Mouse (Mus musculus) macrophage (primary cell): ENCODE data around the gene Pnliprp1. TPM values are rescaled to one million over a fixed set of nuclear protein-coding genes. Genes with fewer than 3 reads are reported as not detected.

Experiments used
- H3K27ac ChIP-seq: fragments of 350-480 bp; formaldehyde crosslinking; 2 replicates; pipeline ENCODE4 v1.9.0; 2021
- H3K36me3 ChIP-seq: fragments of 350-480 bp; formaldehyde crosslinking; 2 replicates; pipeline ENCODE4 v1.9.0; 2021; ENCODE audit errors: inconsistent target
- H3K4me3 ChIP-seq: fragments of 350-480 bp; formaldehyde crosslinking; 2 replicates; pipeline ENCODE4 v1.9.0; 2021; ENCODE audit errors: inconsistent target
- H3K79me2 ChIP-seq: fragments of 350-480 bp; formaldehyde crosslinking; 2 replicates; pipeline ENCODE4 v1.9.0; 2021; ENCODE audit errors: inconsistent target
- WGBS: methylation state at CpG from one replicate; pipeline ENCODE4 v1.1.7; 2026; ENCODE audit warnings: inconsistent platforms; ENCODE audit not compliant: missing documents; 5-methylcytosine and 5-hydroxymethylcytosine counted together
- polyA plus RNA-seq: library from polyadenylated mRNA; stranded (reverse); fragments of 250-400 nt; gene quantifications from 3 replicates; pipeline ENCODE4 v1.2.4, GENCODE M21; 2018; ENCODE audit warnings: inconsistent platforms

The Pnliprp1 gene
- polyA plus RNA-seq, 1 experiment from 2014 or later, result not detected

DNA sequence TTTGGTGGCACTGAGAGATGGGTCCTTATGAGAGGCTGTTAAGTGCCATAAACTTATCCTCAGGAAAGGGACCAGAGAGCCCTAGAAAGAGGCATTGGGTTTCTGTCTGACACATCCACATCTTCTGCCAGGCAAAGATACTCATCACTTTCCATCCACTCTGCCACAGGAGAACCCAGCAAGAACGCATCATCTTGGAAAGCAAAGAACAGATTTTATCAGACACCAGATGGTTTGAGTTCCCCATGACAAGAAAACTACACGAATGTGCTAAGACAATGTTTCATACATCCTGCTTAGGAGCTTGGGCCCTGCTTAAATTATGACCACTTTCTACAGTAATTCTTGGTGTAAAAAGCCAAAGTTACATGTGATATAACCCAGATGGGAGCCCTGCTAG, 22.1 kb downstream of the Pnliprp1 start:
- WGBS, result 80% methylated on average over 2 of the region's 2 CpGs
- Histone ChIP-seq H3K79me2 (no peaks in the 10 kb centered on the region), H3K27ac (no peak overlapping the region), H3K4me3 (no peak overlapping the region), H3K36me3 (no peaks in the 10 kb centered on the region)

DNA sequence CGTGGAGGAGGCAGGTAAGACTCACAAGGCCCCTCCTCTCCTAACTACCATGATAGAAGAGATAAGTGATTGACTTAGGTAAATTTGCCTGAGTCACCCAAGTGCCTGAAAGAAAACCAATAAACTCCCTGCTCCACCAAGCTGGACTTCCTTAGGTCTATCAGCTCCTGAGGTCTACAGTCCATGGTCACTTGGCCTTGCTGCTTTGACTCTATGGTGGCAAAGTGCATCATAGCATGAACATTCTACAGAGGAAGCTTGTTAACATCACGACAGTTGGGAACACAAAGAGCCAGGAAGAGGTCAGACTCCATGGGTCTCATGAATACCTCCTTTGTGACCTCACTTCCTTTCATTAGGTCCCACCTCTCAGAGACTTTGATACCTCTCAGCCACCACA, 22.8 kb downstream of the Pnliprp1 start:
- H3K36me3 ChIP-seq, result no peaks in the 10 kb centered on the region
- no peak overlapping the region for H3K27ac ChIP-seq
- H3K4me3 ChIP-seq, result no peak overlapping the region
- 67% methylated on average over 2 of the region's 2 CpGs for WGBS
- no peaks in the 10 kb centered on the region for H3K79me2 ChIP-seq

DNA sequence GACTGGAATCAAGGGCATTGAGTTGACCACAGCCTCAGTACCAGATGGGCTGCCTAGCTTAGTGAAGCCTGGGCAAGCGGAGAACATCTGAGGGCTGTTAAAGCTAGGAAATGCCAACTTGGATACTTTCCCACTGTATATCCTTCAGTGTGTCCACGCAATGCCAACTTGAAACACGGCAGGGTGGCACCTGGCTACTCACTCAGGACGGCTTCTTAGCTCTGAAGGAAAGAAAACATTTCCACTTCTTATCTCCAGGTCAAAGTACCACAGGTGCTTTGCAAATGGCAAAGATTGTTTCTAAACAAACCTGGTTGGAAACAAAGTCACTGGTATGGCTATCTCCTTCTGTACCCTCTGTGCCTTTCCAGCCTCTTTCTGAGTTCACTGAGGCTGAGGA, 30.2 kb downstream of the Pnliprp1 start:
- H3K36me3 ChIP-seq, result no peaks in the 10 kb centered on the region
- H3K4me3 ChIP-seq, result no peak overlapping the region
- H3K79me2 ChIP-seq, result no peaks in the 10 kb centered on the region
- H3K27ac ChIP-seq, result no peak overlapping the region
- WGBS, result 94% methylated on average over 4 of the region's 4 CpGs

DNA sequence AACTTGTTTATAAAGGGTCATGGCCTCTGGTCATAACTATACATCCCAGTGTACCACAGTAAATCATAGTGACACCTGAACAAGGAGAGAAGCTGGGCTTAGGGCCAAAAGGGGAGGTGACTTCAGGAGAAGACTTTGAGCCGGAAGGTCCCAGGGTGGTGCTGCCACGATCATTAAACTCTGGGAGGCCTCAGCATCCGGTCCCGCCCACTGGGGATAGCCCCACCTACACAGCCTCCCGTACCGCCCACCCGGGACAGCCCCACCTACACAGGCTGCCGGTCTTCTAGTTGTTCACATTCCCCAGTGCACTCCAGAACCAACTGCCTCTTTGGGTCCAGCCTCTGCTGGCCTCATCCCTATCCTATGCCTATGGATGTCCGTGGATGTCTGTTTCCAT, 30.7 kb downstream of the Pnliprp1 start, which contains the start of gene Pnliprp2:
TSS of gene Pnliprp2 (plus strand) at position 297 of the 400 bp plus-strand sequence.
- WGBS, result 58% methylated on average over 9 of the region's 9 CpGs
- H3K4me3 ChIP-seq, result no peak within 1 kb of the TSS

DNA sequence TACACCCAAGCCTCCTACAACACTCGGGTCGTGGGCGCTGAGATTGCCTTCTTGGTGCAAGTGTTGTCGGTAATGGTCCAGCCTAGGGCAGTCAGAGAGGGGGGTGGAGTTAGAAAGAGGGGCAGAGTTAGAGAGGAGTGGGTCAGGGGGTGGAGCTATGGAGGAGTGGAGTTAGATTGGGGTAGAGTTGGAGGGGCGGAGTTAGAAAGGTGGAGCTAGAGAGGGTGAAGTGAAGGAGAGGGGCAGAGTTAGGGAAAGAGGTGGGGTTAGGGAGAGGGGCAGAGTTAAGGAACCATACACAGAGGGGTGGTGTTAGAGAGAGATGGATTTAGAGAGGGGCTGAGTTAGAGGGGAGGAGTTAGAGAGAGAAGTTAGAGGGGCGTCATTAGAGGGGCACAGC, 33.6 kb downstream of the Pnliprp1 start:
- 32% methylated on average over 6 of the region's 6 CpGs for WGBS
- Histone ChIP-seq H3K36me3 (no peaks in the 10 kb centered on the region), H3K27ac (no peak overlapping the region), H3K4me3 (no peak overlapping the region), H3K79me2 (no peaks in the 10 kb centered on the region)

More for the DNA sequence above, 30.7 kb downstream of the Pnliprp1 start, which contains the start of gene Pnliprp2:
- H3K36me3 ChIP-seq, result no peaks in the 10 kb centered on the region
- H3K79me2 ChIP-seq, result no peaks in the 10 kb centered on the region
- no peak within 1 kb of the TSS for H3K27ac ChIP-seq

DNA sequence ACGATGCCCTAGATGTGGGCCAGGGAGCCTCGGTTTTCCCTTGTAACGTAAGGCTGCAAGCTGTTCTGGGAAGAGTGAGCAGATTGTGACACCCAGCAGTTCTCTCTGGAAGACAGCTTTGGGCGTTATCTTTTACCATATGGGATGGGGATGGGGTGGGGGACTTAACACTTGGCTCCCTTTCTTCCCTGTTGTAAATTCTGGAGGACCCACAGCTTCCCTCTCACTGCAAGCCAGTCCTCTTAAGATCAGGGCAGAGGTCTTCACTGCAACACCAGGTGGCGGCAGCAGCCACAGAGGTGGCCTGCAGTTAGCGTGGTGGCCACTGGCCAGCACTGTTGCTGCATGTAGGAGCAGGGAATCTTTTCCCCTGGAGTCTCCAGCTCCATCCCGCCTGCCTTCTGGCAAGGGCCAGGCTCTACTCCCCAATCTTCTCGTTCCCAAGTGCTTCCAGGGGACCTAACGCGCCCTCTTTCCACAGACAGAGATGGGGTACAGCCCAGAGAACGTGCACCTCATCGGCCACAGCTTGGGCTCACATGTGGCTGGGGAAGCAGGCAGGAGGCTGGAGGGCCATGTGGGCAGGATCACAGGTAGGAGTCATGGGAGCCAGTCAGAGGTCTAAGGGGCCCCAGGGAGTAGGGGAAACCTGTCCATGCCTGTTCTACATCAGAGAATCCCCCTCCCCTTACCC, 34.3 kb downstream of the Pnliprp1 start:
- 22% methylated on average over 12 of the region's 12 CpGs for WGBS
- Histone ChIP-seq H3K79me2 (no peaks in the 10 kb centered on the region), H3K36me3 (no peaks in the 10 kb centered on the region), H3K4me3 (no peak overlapping the region), H3K27ac (no peak overlapping the region)

DNA sequence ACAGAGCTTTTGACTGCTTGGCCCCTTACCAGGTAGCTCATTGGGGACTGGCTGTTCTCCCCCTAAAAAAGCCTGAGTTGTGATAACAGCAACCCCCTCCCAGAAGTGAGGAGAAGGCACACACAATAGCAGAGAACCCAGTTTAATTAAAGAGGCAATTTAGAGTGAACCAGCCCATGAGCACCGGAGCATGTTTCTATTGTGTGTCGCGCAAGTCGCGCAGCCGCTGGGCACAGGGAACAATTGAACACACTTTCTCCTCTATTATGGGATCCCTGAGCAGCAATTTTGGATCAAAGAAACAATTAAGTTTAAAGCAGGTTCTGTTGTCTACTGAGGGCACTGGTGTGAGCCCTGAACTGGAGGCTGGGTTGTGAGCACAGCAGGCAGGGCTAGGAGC, 38.6 kb downstream of the Pnliprp1 start:
- H3K27ac ChIP-seq, result no peak overlapping the region
- H3K36me3 ChIP-seq, result no peaks in the 10 kb centered on the region
- no peaks in the 10 kb centered on the region for H3K79me2 ChIP-seq
- 85% methylated on average over 6 of the region's 6 CpGs for WGBS
- H3K4me3 ChIP-seq, result no peak overlapping the region

DNA sequence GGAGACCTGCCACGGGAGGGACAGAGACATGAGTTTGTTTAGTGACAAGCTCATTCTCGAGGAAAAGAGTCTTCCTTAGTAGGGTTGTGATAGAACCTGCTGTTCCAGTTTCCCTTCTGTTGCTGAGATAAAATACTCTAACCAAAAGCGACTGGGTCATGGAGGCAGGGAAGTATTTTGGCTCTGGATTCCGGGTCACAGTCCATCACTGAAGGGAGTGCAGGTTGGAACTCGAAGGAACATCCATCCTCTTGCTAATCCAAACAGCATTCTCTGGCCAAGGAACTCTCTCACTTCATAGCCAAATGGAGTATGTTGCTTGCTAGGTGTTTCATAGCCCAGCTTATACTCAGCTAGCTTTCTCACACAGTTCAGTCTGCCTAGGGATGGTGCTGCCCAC, 47.8 kb downstream of the Pnliprp1 start:
- H3K79me2 ChIP-seq, result no peaks in the 10 kb centered on the region
- no peaks in the 10 kb centered on the region for H3K36me3 ChIP-seq
- H3K27ac ChIP-seq, result no peak overlapping the region
- 70% methylated on average over 5 of the region's 5 CpGs for WGBS
- H3K4me3 ChIP-seq, result no peak overlapping the region

DNA sequence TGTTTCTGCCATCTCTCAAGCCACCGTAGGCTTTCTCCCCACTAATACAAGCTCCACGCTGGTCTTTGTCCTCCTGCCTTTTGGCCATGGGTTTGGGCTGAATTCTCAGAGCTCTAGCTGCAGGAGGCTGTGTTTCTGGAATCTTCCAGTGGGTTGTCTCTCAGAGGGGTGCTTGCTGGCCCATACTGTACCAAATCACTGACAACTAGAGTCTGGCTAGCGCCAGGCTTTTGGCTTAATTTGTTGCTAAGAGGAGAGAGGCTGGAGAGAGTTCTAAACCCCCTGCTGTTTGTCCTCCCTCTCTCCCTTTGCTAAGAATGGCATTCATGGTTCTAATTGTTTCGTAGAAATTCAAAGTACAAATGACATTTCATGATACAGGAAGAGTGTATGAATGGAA, 52.9 kb downstream of the Pnliprp1 start:
- Histone ChIP-seq H3K79me2 (no peaks in the 10 kb centered on the region), H3K36me3 (no peaks in the 10 kb centered on the region), H3K27ac (no peak overlapping the region), H3K4me3 (no peak overlapping the region)
- 88% methylated on average over 4 of the region's 4 CpGs for WGBS

DNA sequence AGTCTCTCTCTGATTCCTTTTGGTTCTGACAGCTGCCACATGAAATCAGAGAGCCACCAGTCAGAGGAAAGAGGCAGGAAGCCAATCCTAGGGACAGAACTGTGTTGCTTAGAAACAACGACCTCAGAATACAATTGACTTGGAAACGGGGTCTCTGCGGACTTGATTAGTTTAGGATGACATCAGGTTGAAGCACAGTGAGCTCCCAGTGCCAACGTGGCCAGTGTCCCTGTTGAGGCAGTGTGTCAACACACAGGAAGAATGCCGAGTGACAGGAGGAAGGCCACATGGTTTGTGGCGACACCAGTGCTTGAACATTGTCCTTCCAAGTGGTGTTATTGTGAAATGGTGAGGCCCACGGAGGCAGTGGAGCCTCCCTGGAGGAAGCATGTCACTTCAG, 55.3 kb downstream of the Pnliprp1 start:
- no peaks in the 10 kb centered on the region for H3K79me2 ChIP-seq
- WGBS, result 7% methylated on average over 7 of the region's 7 CpGs
- H3K4me3 ChIP-seq, result no peak overlapping the region
- no peaks in the 10 kb centered on the region for H3K36me3 ChIP-seq
- H3K27ac ChIP-seq, result no peak overlapping the region

DNA sequence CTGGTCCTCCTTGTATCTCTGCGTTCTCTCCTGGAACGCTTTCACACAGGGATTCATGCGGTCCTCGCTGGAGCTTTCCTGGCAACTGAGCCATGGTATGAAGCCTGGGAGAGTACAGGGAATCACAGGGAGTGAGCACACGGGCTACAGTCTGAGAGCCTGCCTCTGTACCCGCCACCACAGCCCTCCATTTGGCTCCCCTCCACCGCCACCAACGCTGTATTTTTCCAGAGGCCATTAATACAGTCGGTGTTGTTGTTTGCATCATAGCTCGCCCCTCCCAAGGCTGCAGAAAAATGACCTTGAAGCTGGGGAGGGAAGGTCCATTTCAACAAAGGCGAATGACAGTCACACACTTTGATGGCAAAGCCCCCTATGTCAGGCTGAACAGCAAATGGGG, 60.5 kb downstream of the Pnliprp1 start:
- Histone ChIP-seq H3K4me3 (no peak overlapping the region), H3K36me3 (no peaks in the 10 kb centered on the region), H3K27ac (no peak overlapping the region), H3K79me2 (no peaks in the 10 kb centered on the region)
- WGBS, result 91% methylated on average over 11 of the region's 11 CpGs

Other genes with a start within 250 kb of the Pnliprp1 start
- not detected in 3 replicates for gene Ccdc172, start 216.9 kb upstream of the Pnliprp1 start, polyA plus RNA-seq
- gene Pnlip, start 76.4 kb upstream of the Pnliprp1 start, polyA plus RNA-seq, result not detected in 3 replicates
- gene Pnliprp2, start 30.8 kb downstream of the Pnliprp1 start, polyA plus RNA-seq, result not detected in 3 replicates
- gene 1700019N19Rik, start 65.6 kb downstream of the Pnliprp1 start, polyA plus RNA-seq, result not detected in 3 replicates
- gene Eno4, start 214.5 kb downstream of the Pnliprp1 start, polyA plus RNA-seq, result not detected in 3 replicates
- gene Hspa12a, start 214.8 kb downstream of the Pnliprp1 start, polyA plus RNA-seq, result 0.32 TPM in 1 of 3 replicates, not detected in the others